Mouse (Mus musculus): ENCODE results near the gene Taok2. TPM values are rescaled to one million over a fixed set of nuclear protein-coding genes. Genes with fewer than 3 reads are reported as not detected.

Taok2 gene
- polyA plus RNA-seq, 1 experiment = 108 TPM

DNA sequence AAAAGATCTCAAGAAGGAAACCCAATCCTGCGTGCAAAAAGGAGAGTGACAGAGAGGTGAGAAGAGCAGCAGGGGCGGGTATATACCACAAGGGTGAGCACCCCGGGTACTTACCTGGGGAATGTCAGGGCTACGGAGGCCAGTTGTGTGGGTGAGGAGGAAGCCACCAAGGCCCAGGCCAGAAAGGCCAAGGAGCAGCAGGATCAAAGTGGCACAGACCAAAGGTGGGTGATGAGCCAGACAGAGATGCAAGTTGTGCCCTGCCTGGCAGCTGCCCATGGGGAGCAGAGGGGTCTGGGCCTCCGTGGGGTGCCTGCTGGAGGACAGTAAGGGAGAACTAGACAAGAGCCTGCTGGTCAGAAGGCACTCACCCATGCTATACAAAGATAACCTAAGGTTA, 12.4 kb upstream of the Taok2 start:
- Histone ChIP-seq H3K27me3 (ENCODE audit: control insufficient read depth, insufficient read depth, low read length) (no peaks in the 10 kb centered on the region), H3K27ac (ENCODE audit: insufficient read depth, low read length) (0 out of 2 replicates have a peak overlapping the region, but pooled peaks have one; percentile 15)
- no peak for TF ChIP-seq POLR2A (IDR thresholded peaks at IDR 0.05; ENCODE audit: borderline replicate concordance, insufficient read depth, low read length)
- TF ChIP-seq CTCF (IDR thresholded peaks at IDR 0.05; ENCODE audit: borderline replicate concordance, insufficient read depth, low read depth, low read length) = no peak

DNA sequence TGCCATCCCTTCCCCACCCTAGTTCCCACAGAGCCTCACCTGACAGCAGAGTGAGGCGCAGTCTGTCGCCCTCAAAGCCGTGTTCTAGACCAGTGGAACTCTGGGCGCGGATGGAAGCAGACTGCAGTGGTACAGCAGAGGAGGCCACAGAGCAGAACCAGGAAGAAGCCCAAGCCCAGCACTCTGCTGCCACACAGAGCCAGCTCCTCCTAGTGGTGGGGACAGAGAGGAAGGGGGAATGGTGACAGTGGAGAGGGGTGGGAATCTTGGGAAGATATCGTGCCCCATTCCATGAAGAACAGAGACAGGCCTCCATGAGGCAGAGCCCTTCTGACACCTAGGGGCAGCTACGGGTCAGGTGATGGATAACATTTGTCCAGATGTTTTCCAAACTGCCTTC, 4.3 kb upstream of the Taok2 start:
- no peaks in the 10 kb centered on the region for H3K4me1 ChIP-seq (ENCODE audit: control insufficient read depth, insufficient read depth, low read length)
- DNase-seq = no peak
- no peak overlapping the region for H3K4me3 ChIP-seq (replicated peaks; ENCODE audit: insufficient read depth, low read depth, low read length)
- no peak for TF ChIP-seq POLR2A (IDR thresholded peaks at IDR 0.05; ENCODE audit: borderline replicate concordance, insufficient read depth, low read length)
- 0 out of 2 replicates have a peak, but pooled peaks have one; percentile 2 for TF ChIP-seq CTCF (IDR thresholded peaks at IDR 0.05; ENCODE audit: borderline replicate concordance, insufficient read depth, low read depth, low read length)
- WGBS = 56% methylated on average over 7 of the region's 7 CpGs
- H3K27ac ChIP-seq (ENCODE audit: insufficient read depth, low read length) = no peak overlapping the region
- H3K27me3 ChIP-seq (ENCODE audit: control insufficient read depth, insufficient read depth, low read length) = no peaks in the 10 kb centered on the region

More for the DNA sequence above, 12.4 kb upstream of the Taok2 start:
- Histone ChIP-seq H3K4me3 (replicated peaks; ENCODE audit: insufficient read depth, low read depth, low read length) (no peak overlapping the region), H3K4me1 (ENCODE audit: control insufficient read depth, insufficient read depth, low read length) (no peaks in the 10 kb centered on the region; the same call in 1 of the 2 replicates)
- 80% methylated on average over 5 of the region's 5 CpGs for WGBS
- no peak for DNase-seq

DNA sequence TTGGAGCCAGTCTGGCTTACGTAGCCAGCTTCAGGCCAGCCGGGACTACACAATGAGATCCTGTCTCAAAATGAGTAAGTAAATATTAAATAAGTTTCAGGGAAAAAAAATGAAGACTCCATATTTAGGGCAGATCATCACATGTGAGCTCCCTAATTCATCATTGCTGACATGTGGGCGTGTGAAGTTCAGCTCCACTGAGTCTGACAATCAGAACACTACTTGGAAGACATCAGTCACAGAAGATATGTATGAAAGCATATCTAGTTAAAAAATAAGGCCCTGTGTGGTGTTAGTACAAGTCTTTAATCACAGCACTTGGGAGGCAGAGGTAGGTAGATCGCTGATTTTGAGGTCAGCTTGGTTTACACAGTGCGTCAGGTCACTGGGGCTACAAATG, 2.8 kb upstream of the Taok2 start:
- no peak overlapping the region for H3K4me3 ChIP-seq (replicated peaks; ENCODE audit: insufficient read depth, low read depth, low read length)
- TF ChIP-seq POLR2A (IDR thresholded peaks at IDR 0.05; ENCODE audit: borderline replicate concordance, insufficient read depth, low read length) (no peak), CTCF (IDR thresholded peaks at IDR 0.05; ENCODE audit: borderline replicate concordance, insufficient read depth, low read depth, low read length) (no peak)
- 95% methylated on average over 5 of the region's 5 CpGs for WGBS
- H3K4me1 ChIP-seq (ENCODE audit: control insufficient read depth, insufficient read depth, low read length) = no peaks in the 10 kb centered on the region; the same call in 1 of the 2 replicates
- H3K27me3 ChIP-seq (ENCODE audit: control insufficient read depth, insufficient read depth, low read length) = no peaks in the 10 kb centered on the region
- no peak for DNase-seq
- H3K27ac ChIP-seq (ENCODE audit: insufficient read depth, low read length) = no peak overlapping the region

DNA sequence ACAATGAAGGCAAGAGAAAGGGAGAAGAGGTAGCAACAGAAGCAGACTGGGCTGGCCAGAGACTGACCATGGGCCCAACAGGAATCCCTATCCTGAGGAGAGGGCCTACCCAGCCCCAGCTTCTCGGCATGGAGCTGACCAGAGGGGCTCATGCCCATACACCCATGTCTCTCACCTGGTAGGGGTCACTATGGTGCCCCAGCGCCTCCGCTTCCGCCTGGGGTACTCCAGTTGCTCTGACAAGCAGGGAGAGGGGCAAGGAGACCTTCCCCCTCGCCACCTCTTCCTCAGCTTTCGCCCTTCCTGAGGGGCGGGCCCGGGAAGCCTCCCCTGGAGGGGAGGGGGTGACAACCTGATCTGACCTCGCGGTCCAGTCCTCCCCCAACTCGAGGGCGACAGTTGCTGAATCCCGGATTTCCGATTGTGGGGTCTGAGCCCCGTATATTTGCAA, 747 bp downstream of the Taok2 start:
- Histone ChIP-seq H3K27me3 (ENCODE audit: control insufficient read depth, insufficient read depth, low read length) (no peaks in the 10 kb centered on the region), H3K27ac (ENCODE audit: insufficient read depth, low read length) (peak overlapping the region; percentile 95; the same call in 1 of the 2 replicates), H3K4me3 (replicated peaks; ENCODE audit: insufficient read depth, low read depth, low read length) (peak overlapping the region; percentile 99), H3K4me1 (ENCODE audit: control insufficient read depth, insufficient read depth, low read length) (peaks cover 7% of the 10 kb centered on the region)
- DNase-seq = peak; percentile 38 to 53
- WGBS = under 1% methylated on average over 15 of the region's 15 CpGs
- no peak for TF ChIP-seq CTCF (IDR thresholded peaks at IDR 0.05; ENCODE audit: borderline replicate concordance, insufficient read depth, low read depth, low read length)
- no peak for TF ChIP-seq POLR2A (IDR thresholded peaks at IDR 0.05; ENCODE audit: borderline replicate concordance, insufficient read depth, low read length)

DNA sequence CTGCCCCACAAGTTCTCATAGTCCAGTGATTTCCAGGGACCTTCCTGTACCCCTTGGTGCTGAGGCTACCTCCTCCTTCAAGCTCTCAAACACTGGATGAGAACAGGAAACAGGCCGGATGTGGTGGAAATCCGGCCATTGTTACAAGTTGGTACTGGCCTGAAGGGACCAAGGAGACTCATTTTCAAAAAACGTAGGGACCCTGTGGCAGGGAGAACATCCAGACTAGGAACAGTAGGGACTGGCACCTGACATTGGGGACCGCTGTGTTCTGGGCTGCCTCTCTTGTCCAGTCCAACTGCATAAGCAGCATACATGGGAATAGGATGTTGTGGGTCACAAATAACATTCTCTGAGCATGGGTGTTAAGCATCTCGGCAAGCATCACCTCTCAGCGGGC, 3.5 kb downstream of the Taok2 start:
- Histone ChIP-seq H3K4me3 (replicated peaks; ENCODE audit: insufficient read depth, low read depth, low read length) (peak overlapping the region; percentile 17), H3K4me1 (ENCODE audit: control insufficient read depth, insufficient read depth, low read length) (peaks cover 7% of the 10 kb centered on the region), H3K27me3 (ENCODE audit: control insufficient read depth, insufficient read depth, low read length) (no peaks in the 10 kb centered on the region), H3K27ac (ENCODE audit: insufficient read depth, low read length) (no peak overlapping the region)
- WGBS = 45% methylated on average over 6 of the region's 6 CpGs
- no peak for DNase-seq
- TF ChIP-seq POLR2A (IDR thresholded peaks at IDR 0.05; ENCODE audit: borderline replicate concordance, insufficient read depth, low read length) (no peak), CTCF (IDR thresholded peaks at IDR 0.05; ENCODE audit: borderline replicate concordance, insufficient read depth, low read depth, low read length) (no peak)

DNA sequence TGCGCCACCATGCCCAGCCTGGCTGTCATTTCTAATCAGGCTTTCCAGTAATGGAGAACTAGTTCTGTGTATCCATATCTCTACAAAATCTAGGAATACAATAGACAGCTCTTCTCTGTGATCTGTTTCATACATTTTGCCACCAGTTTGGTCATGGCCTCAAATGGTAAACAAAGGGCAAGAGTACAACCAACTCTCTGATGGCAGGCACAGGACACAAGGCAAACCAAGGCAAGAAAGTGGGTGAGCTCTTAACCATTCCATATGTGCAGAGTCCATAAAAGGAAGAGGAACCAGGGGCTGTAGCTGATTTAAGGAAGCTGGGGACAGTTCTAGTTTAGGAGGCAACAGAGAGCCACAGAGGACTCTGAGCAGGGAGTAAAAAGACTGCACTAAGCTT, 7.3 kb downstream of the Taok2 start:
- 95% methylated on average over 1 of the region's 1 CpGs for WGBS
- Histone ChIP-seq H3K4me3 (replicated peaks; ENCODE audit: insufficient read depth, low read depth, low read length) (no peak overlapping the region), H3K4me1 (ENCODE audit: control insufficient read depth, insufficient read depth, low read length) (peaks cover 7% of the 10 kb centered on the region), H3K27me3 (ENCODE audit: control insufficient read depth, insufficient read depth, low read length) (no peaks in the 10 kb centered on the region), H3K27ac (ENCODE audit: insufficient read depth, low read length) (no peak overlapping the region)
- TF ChIP-seq CTCF (IDR thresholded peaks at IDR 0.05; ENCODE audit: borderline replicate concordance, insufficient read depth, low read depth, low read length) = no peak
- no peak for TF ChIP-seq POLR2A (IDR thresholded peaks at IDR 0.05; ENCODE audit: borderline replicate concordance, insufficient read depth, low read length)
- DNase-seq = no peak

DNA sequence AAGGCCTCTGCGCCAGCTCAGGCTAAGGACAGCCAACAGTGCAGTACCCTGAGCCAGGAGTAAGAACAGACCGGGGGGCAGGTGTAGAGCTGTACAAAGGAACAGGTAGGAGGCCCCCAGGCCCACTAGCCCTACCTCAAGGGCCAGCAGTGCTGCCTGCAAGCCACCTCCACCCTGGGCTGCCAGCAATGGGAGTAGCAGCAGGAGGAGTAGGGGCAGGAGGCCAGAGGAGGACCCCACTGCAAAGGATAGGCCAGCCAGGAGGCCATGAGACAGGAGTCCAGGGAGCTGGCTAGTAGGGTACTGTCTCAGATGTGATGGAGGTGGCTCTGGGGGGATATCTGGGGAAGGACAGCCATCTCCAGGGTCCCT, 14.0 kb downstream of the Taok2 start:
- Histone ChIP-seq H3K4me3 (replicated peaks; ENCODE audit: insufficient read depth, low read depth, low read length) (no peak overlapping the region), H3K27ac (ENCODE audit: insufficient read depth, low read length) (no peak overlapping the region), H3K27me3 (ENCODE audit: control insufficient read depth, insufficient read depth, low read length) (no peaks in the 10 kb centered on the region), H3K4me1 (ENCODE audit: control insufficient read depth, insufficient read depth, low read length) (no peaks in the 10 kb centered on the region)
- TF ChIP-seq CTCF (IDR thresholded peaks at IDR 0.05; ENCODE audit: borderline replicate concordance, insufficient read depth, low read depth, low read length) = no peak
- TF ChIP-seq POLR2A (IDR thresholded peaks at IDR 0.05; ENCODE audit: borderline replicate concordance, insufficient read depth, low read length) = no peak
- 77% methylated on average over 2 of the region's 2 CpGs for WGBS
- no peak for DNase-seq

DNA sequence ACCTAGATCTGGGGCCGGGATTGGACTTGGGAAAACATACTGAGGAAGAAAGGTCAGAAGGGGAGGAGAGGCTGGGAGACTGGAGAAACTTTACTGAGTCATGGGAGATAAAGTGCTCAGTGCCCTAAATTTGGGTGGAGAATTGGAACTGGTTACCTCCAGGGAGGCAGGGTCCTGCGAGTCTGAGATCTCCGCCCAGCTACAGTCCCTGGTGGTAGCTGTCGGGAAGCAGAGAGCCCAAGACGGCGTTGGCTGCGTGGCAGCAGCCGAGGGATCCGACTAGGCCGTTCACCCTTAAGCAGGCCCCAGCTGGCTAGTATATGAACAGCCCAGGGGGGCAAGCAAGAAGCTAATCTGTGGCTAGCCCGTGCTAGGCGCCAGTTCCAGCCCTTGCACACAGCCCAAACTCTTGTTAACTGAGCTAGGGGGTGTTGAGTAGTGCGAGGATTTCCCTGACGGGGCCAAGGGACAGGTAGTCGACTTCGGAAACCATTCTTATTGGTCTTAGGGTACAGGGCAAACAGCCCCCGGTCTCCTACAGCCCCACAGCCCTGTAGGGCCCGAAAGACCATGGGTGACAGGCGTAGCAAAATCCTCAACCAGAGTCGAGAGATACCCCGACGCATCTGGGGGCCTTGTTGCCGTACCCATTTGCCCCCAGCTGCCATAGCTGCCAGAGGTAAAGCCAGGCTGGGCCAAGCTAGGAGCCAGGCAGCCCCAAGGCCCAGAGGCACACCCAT, 14.6 kb downstream of the Taok2 start:
- DNase-seq = no peak
- Histone ChIP-seq H3K27ac (ENCODE audit: insufficient read depth, low read length) (no peak overlapping the region), H3K4me1 (ENCODE audit: control insufficient read depth, insufficient read depth, low read length) (no peaks in the 10 kb centered on the region), H3K27me3 (ENCODE audit: control insufficient read depth, insufficient read depth, low read length) (no peaks in the 10 kb centered on the region), H3K4me3 (replicated peaks; ENCODE audit: insufficient read depth, low read depth, low read length) (no peak overlapping the region)
- TF ChIP-seq POLR2A (IDR thresholded peaks at IDR 0.05; ENCODE audit: borderline replicate concordance, insufficient read depth, low read length) (no peak), CTCF (IDR thresholded peaks at IDR 0.05; ENCODE audit: borderline replicate concordance, insufficient read depth, low read depth, low read length) (no peak)
- 81% methylated on average over 23 of the region's 23 CpGs for WGBS

Data from cerebellum, adult 2 months (tissue).